ENCODE assay signal across 15 mouse cellular contexts in genomic region chr12:9063611-9064010, GRCm38 (mm10).
"Had no signal": no experiment of that assay in that cellular context is flagged by ENCODE, and none has a peak within 500 bp of the region (broad histone marks: within the 10 kb centered on the region; RNA-seq: fewer than 3 reads in every experiment).

No protein-coding gene starts in this region.

- H3K27ac ChIP-seq: limb, embryonic 13.5 days; liver, embryonic 14.5 days; macrophage; midbrain, embryonic 15.5 days; neural tube, embryonic 12.5 days; stomach, embryonic 15.5 days had no signal

- H3K9ac ChIP-seq: limb, embryonic 13.5 days; liver, embryonic 14.5 days; midbrain, embryonic 15.5 days; neural tube, embryonic 12.5 days; stomach, embryonic 15.5 days had no signal

- H3K27me3 ChIP-seq: limb, embryonic 13.5 days; megakaryocyte, embryonic 14.5 days; midbrain, embryonic 15.5 days; neural tube, embryonic 12.5 days; stomach, embryonic 15.5 days had no signal

- H3K36me3 ChIP-seq: limb, embryonic 13.5 days; midbrain, embryonic 15.5 days; neural tube, embryonic 12.5 days; stomach, embryonic 15.5 days had no signal

- H3K4me3 ChIP-seq: limb, embryonic 13.5 days; megakaryocyte, embryonic 14.5 days; midbrain, embryonic 15.5 days; neural tube, embryonic 12.5 days; stomach, embryonic 15.5 days had no signal

- H3K4me2 ChIP-seq: limb, embryonic 13.5 days; midbrain, embryonic 11.5 days; midbrain, embryonic 15.5 days; neural tube, embryonic 12.5 days; stomach, embryonic 15.5 days had no signal

- DNase-seq: kidney, adult 8-10 months; kidney, postnatal 36 days; layer of hippocampus, adult 9-11 months; layer of hippocampus, postnatal 36 days; right cerebral cortex, postnatal 14 days; thymus, adult 2 months; thymus, postnatal 25 days had no signal

- ATAC-seq: midbrain, embryonic 15.5 days had no signal

- H3K9me3 ChIP-seq: megakaryocyte, embryonic 14.5 days; midbrain, embryonic 15.5 days; neural tube, embryonic 12.5 days; stomach, embryonic 15.5 days had no signal

- H3K4me1 ChIP-seq: megakaryocyte, embryonic 14.5 days; midbrain, embryonic 15.5 days; neural tube, embryonic 12.5 days; stomach, embryonic 15.5 days had no signal
